In the genomic region with DNA sequence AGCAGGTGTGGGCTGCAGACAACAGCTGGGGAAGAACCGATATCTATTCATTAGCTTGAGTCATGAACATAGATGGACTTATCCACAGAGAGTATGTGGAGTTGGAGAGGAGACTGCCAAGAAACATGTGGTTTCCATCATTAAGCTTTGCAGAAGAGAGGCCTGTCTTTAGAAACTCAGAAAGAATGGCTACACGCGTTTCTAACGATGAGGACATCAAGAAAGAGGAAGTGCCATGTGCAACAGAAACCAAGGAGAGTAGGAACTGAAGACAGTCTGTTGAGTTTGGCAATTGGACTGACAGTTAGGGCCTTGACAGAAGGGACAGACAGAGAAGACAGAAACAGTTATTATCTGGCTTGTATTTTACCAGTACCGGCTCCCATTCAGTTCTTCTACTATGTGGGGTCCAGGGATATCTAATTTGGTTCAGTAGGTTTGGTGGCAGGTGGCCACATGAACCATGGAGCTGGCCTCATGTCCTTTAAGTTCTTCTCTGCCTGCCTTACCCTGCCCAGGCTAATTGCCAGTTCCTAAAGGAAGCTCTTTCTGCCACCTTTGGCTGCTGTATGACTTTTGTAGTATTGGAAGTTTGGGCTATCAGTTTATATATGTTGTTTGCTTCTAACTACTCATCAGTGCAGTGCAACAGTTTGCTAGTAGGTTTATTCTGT, we compare ENCODE assay signal across 25 mouse cellular contexts. TPM values are rescaled to one million over a fixed set of nuclear protein-coding genes. Genes with fewer than 3 reads are reported as not detected.
A peak's percentile ranks its signal among the peaks of the same experiment; 100 is the strongest.
DNase-seq lines count a peak whose midpoint lies in the region; ATAC-seq and TF ChIP-seq lines count a peak whose summit lies in the region.
"Had no signal": no experiment of that assay in that cellular context is flagged by ENCODE, and none has a peak within 500 bp of the region (broad histone marks: within the 10 kb centered on the region; RNA-seq: fewer than 3 reads in every experiment).

No protein-coding gene starts in this region.

- TF ChIP-seq POLR2A in bone marrow macrophage, adult 2 months (IDR thresholded peaks at IDR 0.05; ENCODE audit: borderline replicate concordance, low read depth, low read length), result no peak

- ATAC-seq in intestine, embryonic 14.5 days (replicated peaks; ENCODE audit: low FRiP score, low TSS enrichment, low read depth), result no peak
- ATAC-seq in intestine, embryonic 15.5 days, result no peak
- peak; percentile 98 for ATAC-seq in megakaryocyte, adult 5-6 weeks (ENCODE audit: poor library complexity, severe bottlenecking)
- no peak for ATAC-seq in erythroid progenitor cell, adult 5-6 weeks (replicated peaks; ENCODE audit: low FRiP score, poor library complexity, severe bottlenecking)
- ATAC-seq: midbrain, embryonic 15.5 days had no signal

- H3K27ac ChIP-seq in intestine, embryonic 14.5 days (ENCODE audit: low read depth), result no peak overlapping the region
- H3K27ac ChIP-seq in intestine, embryonic 15.5 days, result no peak overlapping the region
- peak overlapping the region; percentile 25; the same call in 1 of the 2 replicates for H3K27ac ChIP-seq in bone marrow macrophage, adult 2 months (ENCODE audit: insufficient read depth, low read depth, low read length)
- H3K27ac ChIP-seq: embryonic facial prominence, embryonic 13.5 days; hindbrain, embryonic 13.5 days; limb, embryonic 12.5 days; midbrain, embryonic 15.5 days had no signal

- H3K4me3 ChIP-seq in intestine, embryonic 14.5 days (ENCODE audit: low read depth, low read length), result no peak overlapping the region
- no peak overlapping the region for H3K4me3 ChIP-seq in intestine, embryonic 15.5 days (replicated peaks)
- no peak overlapping the region for H3K4me3 ChIP-seq in bone marrow macrophage, adult 2 months (ENCODE audit: insufficient read depth, low read length)
- H3K4me3 ChIP-seq: embryonic facial prominence, embryonic 13.5 days; hindbrain, embryonic 13.5 days; limb, embryonic 12.5 days; midbrain, embryonic 15.5 days had no signal

- peak; percentile 38 for DNase-seq in intestine, embryonic 14.5 days (ENCODE audit: low spot score)
- peak; percentile 36 to 38 for DNase-seq in B cell, adult 2 months
- no peak for DNase-seq in right cerebral cortex, adult 2 months (ENCODE audit: low spot score in 2 of 2)
- DNase-seq in layer of hippocampus, adult 9-11 months, result no peak
- DNase-seq: adrenal gland, adult 2 months; cerebellum, adult 18-20 months; gastrocnemius, postnatal 10 days; kidney, adult 11 months; kidney, postnatal 10 days; lung, embryonic 14.5 days; thymus, postnatal 4 days had no signal

- H3K9me3 ChIP-seq in intestine, embryonic 14.5 days (ENCODE audit: control insufficient read depth, low read length), result no peaks in the 10 kb centered on the region
- H3K9me3 ChIP-seq in intestine, embryonic 15.5 days, result no peaks in the 10 kb centered on the region
- H3K9me3 ChIP-seq: embryonic facial prominence, embryonic 13.5 days; hindbrain, embryonic 13.5 days; limb, embryonic 12.5 days; midbrain, embryonic 15.5 days had no signal

- TF ChIP-seq CTCF in bone marrow macrophage, adult 2 months (IDR thresholded peaks at IDR 0.05; ENCODE audit: low read depth, low read length), result no peak

- no peak overlapping the region for H3K9ac ChIP-seq in intestine, embryonic 14.5 days (ENCODE audit: low read length)
- H3K9ac ChIP-seq in intestine, embryonic 15.5 days, result no peak overlapping the region
- H3K9ac ChIP-seq: embryonic facial prominence, embryonic 13.5 days; hindbrain, embryonic 13.5 days; limb, embryonic 12.5 days; lung, embryonic 14.5 days; midbrain, embryonic 15.5 days had no signal

- H3K4me1 ChIP-seq in intestine, embryonic 14.5 days (replicated peaks; ENCODE audit: control insufficient read depth, insufficient read depth, low read length), result no peaks in the 10 kb centered on the region
- H3K4me1 ChIP-seq in intestine, embryonic 15.5 days (replicated peaks), result no peaks in the 10 kb centered on the region
- H3K4me1 ChIP-seq in bone marrow macrophage, adult 2 months (ENCODE audit: control insufficient read depth, insufficient read depth, low read length), result peaks cover 6% of the 10 kb centered on the region
- H3K4me1 ChIP-seq: embryonic facial prominence, embryonic 13.5 days; midbrain, embryonic 15.5 days had no signal

- no peaks in the 10 kb centered on the region for H3K27me3 ChIP-seq in intestine, embryonic 14.5 days (replicated peaks; ENCODE audit: control insufficient read depth, insufficient read depth, low read length)
- H3K27me3 ChIP-seq in intestine, embryonic 15.5 days (replicated peaks), result no peaks in the 10 kb centered on the region
- H3K27me3 ChIP-seq: embryonic facial prominence, embryonic 13.5 days; hindbrain, embryonic 13.5 days; limb, embryonic 12.5 days; midbrain, embryonic 15.5 days had no signal

- 90% methylated on average over 5 of the region's 5 CpGs for WGBS in intestine, embryonic 14.5 days
- whole genome bisulfite sequencing in intestine, embryonic 15.5 days, result 83% methylated on average over 5 of the region's 5 CpGs

- no peaks in the 10 kb centered on the region for H3K36me3 ChIP-seq in intestine, embryonic 14.5 days (ENCODE audit: control insufficient read depth, insufficient read depth, low read length)
- no peaks in the 10 kb centered on the region for H3K36me3 ChIP-seq in intestine, embryonic 15.5 days
- H3K36me3 ChIP-seq: embryonic facial prominence, embryonic 13.5 days; hindbrain, embryonic 13.5 days; limb, embryonic 12.5 days; midbrain, embryonic 15.5 days had no signal

- H3K4me2 ChIP-seq in intestine, embryonic 14.5 days (ENCODE audit: low read length), result no peak overlapping the region
- no peak overlapping the region for H3K4me2 ChIP-seq in intestine, embryonic 15.5 days (replicated peaks)
- H3K4me2 ChIP-seq: embryonic facial prominence, embryonic 13.5 days; hindbrain, embryonic 13.5 days; limb, embryonic 12.5 days; lung, embryonic 14.5 days; midbrain, embryonic 15.5 days had no signal

RNA-seq across cellular contexts. Expression of gene Prg2, which starts 12.8 kb away (rescaled TPM):
- not detected in 2 replicates for polyA plus RNA-seq in intestine, embryonic 14.5 days (2014; fragmentation: Nextera tagmentation; extraction: Ambion mirVana)
- 0.48 and 0.75 TPM in 2 replicates for polyA plus RNA-seq in intestine, embryonic 15.5 days (2015; fragmentation: Nextera tagmentation; extraction: Ambion mirVana)
- polyA plus RNA-seq in bone marrow macrophage, adult 2 months (2012; ENCODE audit: insufficient read depth, insufficient read length, missing spikeins), result not detected in 2 replicates
- total RNA-seq in megakaryocyte, adult 5-6 weeks (2015), result 48.6 and 96.7 TPM in 2 replicates
- 238 and 301 TPM in 2 replicates for total RNA-seq in megakaryocyte, adult 5-6 weeks (2017)
- 91.5 and 93.5 TPM in 2 replicates for total RNA-seq in erythroid progenitor cell, adult 5-6 weeks (2015; ENCODE audit: low replicate concordance)
- total RNA-seq in erythroid progenitor cell, adult 5-6 weeks (2017; ENCODE audit: low replicate concordance), result 123 and 136 TPM in 2 replicates
- total RNA-seq: adrenal gland, adult 2 months; ES-E14; heart, adult 8-10 months; layer of hippocampus, adult 8-10 months had no signal
- polyA plus RNA-seq: adrenal gland, adult 2 months; heart, postnatal 0 days; lung, embryonic 14.5 days had no signal

RNA-seq across cellular contexts. Expression of gene Prg3, which starts 20.6 kb away (rescaled TPM):
- not detected in 2 replicates for polyA plus RNA-seq in intestine, embryonic 14.5 days (2014; fragmentation: Nextera tagmentation; extraction: Ambion mirVana)
- polyA plus RNA-seq in intestine, embryonic 15.5 days (2015; fragmentation: Nextera tagmentation; extraction: Ambion mirVana), result not detected in 2 replicates
- polyA plus RNA-seq in bone marrow macrophage, adult 2 months (2012; ENCODE audit: insufficient read depth, insufficient read length, missing spikeins), result not detected in 2 replicates
- 6.2 and 11.0 TPM in 2 replicates for total RNA-seq in megakaryocyte, adult 5-6 weeks (2015)
- total RNA-seq in megakaryocyte, adult 5-6 weeks (2017), result 14.2 and 18.4 TPM in 2 replicates
- total RNA-seq in erythroid progenitor cell, adult 5-6 weeks (2015; ENCODE audit: low replicate concordance), result 3.4 and 10.1 TPM in 2 replicates
- total RNA-seq in erythroid progenitor cell, adult 5-6 weeks (2017; ENCODE audit: low replicate concordance), result 8.2 and 32.4 TPM in 2 replicates
- total RNA-seq: adrenal gland, adult 2 months; ES-E14; gastrocnemius, postnatal 10 days; heart, adult 8-10 months; layer of hippocampus, adult 8-10 months; left cerebral cortex, adult 8-10 months had no signal
- polyA plus RNA-seq: adrenal gland, adult 2 months; brain, embryonic 14.5 days; heart, postnatal 0 days; hindbrain, embryonic 13.5 days; limb, embryonic 12.5 days; lung, embryonic 14.5 days; midbrain, embryonic 15.5 days had no signal

RNA-seq across cellular contexts. Expression of gene Slc43a3, which starts 31.1 kb away (rescaled TPM):
- 46.7 and 54.7 TPM in 2 replicates for polyA plus RNA-seq in intestine, embryonic 14.5 days (2014; fragmentation: Nextera tagmentation; extraction: Ambion mirVana)
- polyA plus RNA-seq in intestine, embryonic 15.5 days (2015; fragmentation: Nextera tagmentation; extraction: Ambion mirVana), result 45.4 and 48.2 TPM in 2 replicates
- 14.9 and 15.3 TPM in 2 replicates for polyA plus RNA-seq in bone marrow macrophage, adult 2 months (2012; ENCODE audit: insufficient read depth, insufficient read length, missing spikeins)
- total RNA-seq in megakaryocyte, adult 5-6 weeks (2015), result 51.4 and 53.0 TPM in 2 replicates
- 41.9 and 45.2 TPM in 2 replicates for total RNA-seq in megakaryocyte, adult 5-6 weeks (2017)
- total RNA-seq in erythroid progenitor cell, adult 5-6 weeks (2015; ENCODE audit: low replicate concordance), result 480 and 538 TPM in 2 replicates
- total RNA-seq in erythroid progenitor cell, adult 5-6 weeks (2017; ENCODE audit: low replicate concordance), result 432 and 465 TPM in 2 replicates

Comparison
In these comparisons a context has a peak if more than half of its experiments do, and no peak if none do; other contexts are left out.
1. DNase-seq: peak in intestine, embryonic 14.5 days (single experiment) and B cell, adult 2 months (2 of 2); none in right cerebral cortex, adult 2 months (0 of 2) and layer of hippocampus, adult 9-11 months (single experiment).